Mouse (Mus musculus) spleen, embryonic (tissue): ENCODE data around the gene Tnfsf11.

Source experiments
- CTCF ChIA-PET: fragments of 350-600 bp; sonication (Branson Sonifier 250); formaldehyde crosslinking; loops from one replicate; lab custom pipeline; 2022; lab: Charles Lee

The Tnfsf11 gene

GRCm38 (mm10) chr14:78287906-78288800 lies 19.7 kb downstream of the Tnfsf11 start:
- CTCF ChIA-PET: interaction anchor here (0.7 kb wide), 1 partner anchor 1148 kb away, joined by 3 read pairs; no protein-coding TSS in a partner anchor

DNA sequence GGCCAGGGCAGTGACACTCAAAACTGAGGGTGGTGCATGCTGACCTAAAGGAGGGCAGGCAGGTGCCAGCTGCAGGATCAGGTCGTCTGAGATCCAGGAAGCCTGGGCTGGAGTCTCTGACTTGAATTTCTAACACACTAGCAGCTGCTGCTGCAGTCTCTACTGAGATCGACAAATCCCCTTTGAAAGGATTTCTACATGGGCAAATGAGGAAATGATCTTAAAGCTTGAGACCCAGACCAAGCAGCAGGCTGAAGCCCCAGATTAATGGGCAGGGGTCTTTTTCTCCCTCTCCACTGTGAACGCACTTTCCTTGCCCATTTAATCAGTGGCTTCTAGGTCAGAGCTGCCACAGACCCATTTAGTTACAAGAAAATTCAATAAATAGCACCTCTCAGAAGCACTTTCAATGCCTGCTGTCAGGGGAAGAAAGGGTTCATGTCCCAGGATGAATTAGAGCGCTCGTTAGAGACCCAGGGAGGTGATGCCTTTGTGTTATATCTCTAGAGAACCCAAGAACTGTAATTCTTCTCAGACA lies 21.8 kb downstream of the Tnfsf11 start:
- CTCF ChIA-PET: no interaction called here

GRCm38 (mm10) chr14:78282490-78282889 lies 25.4 kb downstream of the Tnfsf11 start:
- CTCF ChIA-PET: no interaction called here

- CTCF ChIA-PET: no interaction called here
Measured at GRCm38 (mm10) chr14:78276395-78276930, 31.4 kb downstream of the Tnfsf11 start.

DNA sequence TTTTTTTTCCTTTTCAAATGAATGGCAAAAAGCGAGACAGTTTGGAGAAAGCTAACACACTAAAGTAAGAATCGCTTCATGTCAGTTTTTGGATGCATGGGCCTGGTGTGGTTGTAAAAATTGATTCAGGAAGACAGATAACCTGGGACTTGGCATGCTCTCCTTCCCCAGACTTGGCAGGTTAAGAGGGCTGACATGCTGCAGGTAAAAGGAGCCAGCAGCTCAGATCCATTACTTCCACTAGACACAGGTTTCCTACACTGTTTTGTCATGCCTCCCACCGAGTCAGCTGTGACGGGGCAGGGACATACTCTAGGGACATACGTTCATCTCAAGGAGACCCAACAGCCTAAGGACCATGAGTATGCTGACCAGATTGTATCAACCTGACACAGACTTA lies 33.0 kb downstream of the Tnfsf11 start:
- CTCF ChIA-PET: no interaction called here

DNA sequence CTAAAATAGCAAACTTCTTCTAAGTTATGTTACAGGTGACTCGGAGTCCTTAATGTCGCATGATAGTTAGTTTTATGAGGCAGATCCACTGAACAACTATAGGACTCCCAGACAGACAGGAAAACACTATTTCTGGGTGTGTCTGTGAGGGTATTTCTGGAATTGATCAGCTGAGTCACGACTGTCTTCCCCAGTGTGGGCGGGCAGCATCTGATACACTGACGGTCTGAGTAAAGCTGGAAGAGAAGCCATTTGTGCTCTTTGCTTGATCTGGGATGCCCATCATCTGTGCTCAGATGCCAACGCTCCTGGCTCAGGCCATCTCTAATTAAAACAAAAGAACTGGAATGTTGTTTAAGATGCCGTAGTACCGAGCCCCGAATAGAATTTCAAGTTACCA lies 33.7 kb downstream of the Tnfsf11 start:
- CTCF ChIA-PET: no interaction called here

DNA sequence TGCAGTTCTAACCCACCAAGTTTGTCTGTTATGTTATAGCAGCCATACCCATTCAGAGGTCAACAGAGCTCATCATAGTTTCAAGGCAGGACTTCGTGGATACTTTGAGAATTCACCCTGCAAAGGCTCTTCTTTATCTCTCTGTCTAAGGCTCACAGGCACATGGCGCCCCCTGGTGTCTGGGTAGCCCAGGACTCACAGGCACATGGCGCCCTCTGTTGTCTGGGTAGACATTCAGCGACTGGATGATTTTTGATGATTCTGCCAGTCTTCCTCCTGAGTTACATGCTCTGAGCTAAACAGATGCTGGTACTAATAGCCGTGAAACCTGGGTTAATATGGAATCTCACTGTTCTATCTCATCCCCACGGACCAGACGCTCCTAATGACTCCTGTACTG lies 34.3 kb downstream of the Tnfsf11 start:
- CTCF ChIA-PET: interaction anchor here (1.3 kb wide), 1 partner anchor 1129 kb away, joined by 3 read pairs; no protein-coding TSS in a partner anchor

DNA sequence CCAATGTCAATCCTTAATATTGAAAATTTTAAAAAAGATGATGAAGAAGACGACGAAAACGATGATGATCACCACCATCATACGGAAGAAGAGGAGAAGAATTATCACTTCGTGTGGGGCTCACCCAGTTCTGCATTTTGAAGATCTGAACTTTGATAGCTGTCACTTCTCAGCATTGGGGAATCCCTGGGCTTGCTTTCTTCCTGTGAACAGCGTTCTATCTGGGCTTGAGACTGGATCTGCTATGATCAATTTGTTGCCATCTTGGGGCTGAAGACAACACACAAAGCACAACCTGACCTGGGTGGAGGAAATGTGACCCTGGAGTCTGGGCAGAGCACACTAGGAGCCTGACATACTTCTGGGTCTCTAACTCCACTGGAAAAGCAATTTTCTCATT lies 43.0 kb downstream of the Tnfsf11 start:
- CTCF ChIA-PET: no interaction called here

GRCm38 (mm10) chr14:78262596-78262995 lies 45.2 kb downstream of the Tnfsf11 start:
- CTCF ChIA-PET: no interaction called here

DNA sequence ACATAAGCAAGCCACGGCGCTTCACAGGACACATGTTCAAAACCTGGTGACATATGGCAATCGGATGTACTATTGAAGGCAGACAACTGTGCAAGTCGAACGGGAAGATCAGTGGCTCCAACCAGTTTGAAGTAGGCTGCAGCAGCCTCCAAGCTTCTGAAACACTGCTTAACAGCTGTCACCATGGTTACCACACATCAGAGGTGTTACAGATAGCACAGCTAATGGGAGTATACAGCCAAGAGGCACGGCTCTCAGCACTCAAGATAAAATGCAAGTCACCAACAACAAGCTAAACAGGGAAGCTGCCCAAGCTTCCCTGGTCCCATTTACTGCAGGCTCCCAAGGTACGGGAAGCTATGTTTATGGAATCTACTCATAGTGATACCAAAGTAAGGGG lies 46.6 kb downstream of the Tnfsf11 start:
- CTCF ChIA-PET: no interaction called here

GRCm38 (mm10) chr14:78254017-78254416 lies 53.8 kb downstream of the Tnfsf11 start:
- CTCF ChIA-PET: no interaction called here

DNA sequence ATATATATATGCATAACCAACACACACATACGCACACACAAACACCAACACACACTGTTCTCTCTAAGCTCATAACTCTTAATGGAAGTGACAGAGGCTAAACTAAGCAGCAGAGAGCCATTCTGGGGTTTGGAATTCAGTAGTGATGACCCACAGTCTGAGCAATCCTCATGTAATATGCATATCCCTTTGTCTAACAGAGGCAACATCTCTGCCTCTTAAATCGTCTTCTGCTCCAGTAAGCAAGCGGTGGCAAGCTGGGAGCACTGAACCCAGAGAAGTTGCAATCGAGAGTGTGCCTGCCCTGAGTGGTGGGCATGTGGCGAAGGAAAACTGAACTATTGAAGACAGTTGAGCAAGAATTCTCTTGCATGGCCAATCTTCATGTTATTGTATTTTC lies 61.2 kb downstream of the Tnfsf11 start:
- CTCF ChIA-PET: no interaction called here

DNA sequence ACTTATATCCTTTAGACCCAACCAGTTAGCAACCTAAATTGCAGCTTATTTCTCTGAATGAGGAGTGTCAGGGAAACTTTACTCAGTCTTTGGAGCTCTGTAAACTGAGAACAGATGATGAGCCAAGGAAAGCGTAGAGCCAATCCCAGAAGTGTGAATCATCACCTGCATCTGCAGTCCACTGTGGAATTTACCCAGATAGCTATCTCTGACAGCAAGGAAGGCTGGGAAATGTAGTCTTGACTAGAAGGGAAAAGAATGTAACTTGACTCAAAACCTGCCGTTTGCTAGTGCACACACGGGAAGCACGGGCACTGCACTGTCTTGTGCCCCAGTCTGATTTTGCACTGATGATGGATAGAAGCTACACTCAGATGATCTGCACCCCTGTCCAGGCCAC lies 63.0 kb downstream of the Tnfsf11 start:
- CTCF ChIA-PET: no interaction called here

- CTCF ChIA-PET: no interaction called here
Measured at GRCm38 (mm10) chr14:78239346-78239745, 68.5 kb downstream of the Tnfsf11 start.

- CTCF ChIA-PET: no interaction called here
Measured at GRCm38 (mm10) chr14:78237238-78237637, 70.6 kb downstream of the Tnfsf11 start.

DNA sequence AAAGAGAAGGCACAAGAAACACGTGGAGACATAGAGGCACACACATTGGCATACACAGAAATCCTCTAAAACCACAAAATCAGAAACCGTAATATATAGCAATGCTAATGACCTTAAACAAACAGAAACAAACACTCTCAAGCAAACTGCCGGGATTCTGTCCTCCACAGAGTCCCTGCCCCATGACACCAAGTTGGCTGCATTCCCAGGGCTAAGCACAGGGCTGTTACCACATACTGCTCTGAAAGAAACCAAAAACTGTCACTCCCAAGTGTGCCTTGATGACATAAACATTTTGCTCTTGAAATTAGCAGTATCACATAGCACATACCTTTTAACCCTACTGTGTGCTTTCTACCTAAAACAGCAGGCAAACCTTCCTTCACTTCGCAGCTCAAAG lies 71.7 kb downstream of the Tnfsf11 start:
- CTCF ChIA-PET: no interaction called here

DNA sequence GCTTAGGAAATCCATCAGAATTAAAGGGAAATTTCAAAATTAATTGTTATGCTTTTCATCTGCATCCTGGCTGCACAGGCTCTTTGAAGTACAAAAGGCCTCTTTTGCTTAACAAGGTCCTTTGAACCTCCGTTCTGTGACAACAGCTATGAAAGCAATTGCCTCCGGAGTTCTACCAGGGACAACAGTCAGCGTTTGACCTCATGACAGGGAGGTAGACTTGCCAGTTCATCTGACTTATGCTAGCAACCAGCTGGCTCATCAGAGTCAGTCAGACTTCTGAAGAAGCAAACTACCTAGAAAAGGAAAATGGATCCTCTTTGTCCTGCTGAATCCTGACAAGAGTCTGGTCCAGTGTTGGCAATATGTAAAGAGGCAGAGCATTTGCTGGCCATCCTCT lies 72.5 kb downstream of the Tnfsf11 start:
- CTCF ChIA-PET: no interaction called here

DNA sequence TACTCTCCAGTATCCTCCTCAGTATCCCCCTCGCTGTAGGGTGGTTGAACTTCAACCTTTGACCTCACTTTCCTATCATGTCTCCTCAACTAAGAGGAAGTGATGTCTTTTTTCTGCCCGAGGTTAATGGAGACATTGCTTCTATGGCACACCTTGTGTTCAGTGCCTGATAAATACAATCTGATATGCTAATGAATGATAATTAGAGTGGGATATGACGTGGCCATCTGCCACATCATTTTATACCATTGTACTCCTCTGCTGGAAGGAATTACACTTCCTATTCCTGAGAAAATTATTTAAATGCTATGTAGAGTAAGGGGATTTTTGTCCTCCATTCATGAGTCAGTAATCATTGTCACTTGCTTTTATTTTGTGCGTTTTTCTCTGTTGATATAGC lies 78.8 kb downstream of the Tnfsf11 start:
- CTCF ChIA-PET: no interaction called here
